Mouse (Mus musculus) hindbrain, embryonic 15.5 days (tissue): ENCODE results near the gene Rpsa. TPM values are rescaled to one million over a fixed set of nuclear protein-coding genes. Genes with fewer than 3 reads are reported as not detected.
A peak's percentile ranks its signal among the peaks of the same experiment; 100 is the strongest.

ENCODE experiments used
- ATAC-seq: fragments of 200-750 bp; cut with Nextera tagmentation; 2 replicates; pipeline ENCODE4 v1.8.0; 2017; ENCODE audit warnings: low read depth, moderate number of reproducible peaks, moderate TSS enrichment; ENCODE audit not compliant: low FRiP score
- H3K27ac ChIP-seq: fragments of 300-500 bp; sonication (generic); replicated peaks from 2 replicates; pipeline ENCODE4 v1.5.1; 2015; ENCODE audit warnings: mild to moderate bottlenecking, inconsistent platforms
- H3K27me3 ChIP-seq: fragments of 300-500 bp; sonication (generic); 2 replicates; pipeline ENCODE4 v1.6.1; 2015; ENCODE audit warnings: control low read depth, inconsistent platforms
- H3K36me3 ChIP-seq: fragments of 300-500 bp; sonication (generic); 2 replicates; pipeline ENCODE4 v1.6.1; 2015; ENCODE audit warnings: control low read depth, inconsistent platforms
- H3K4me1 ChIP-seq: fragments of 300-500 bp; sonication (generic); replicated peaks from 2 replicates; pipeline ENCODE4 v1.6.1; 2015; ENCODE audit warnings: control low read depth, inconsistent platforms
- H3K4me2 ChIP-seq: fragments of 300-500 bp; sonication (generic); 2 replicates; pipeline ENCODE4 v1.6.1; 2015; ENCODE audit warnings: moderate library complexity, mild to moderate bottlenecking, inconsistent platforms
- H3K4me3 ChIP-seq: fragments of 300-500 bp; sonication (generic); 2 replicates; pipeline ENCODE4 v1.5.1; 2015; ENCODE audit warnings: mild to moderate bottlenecking, inconsistent platforms
- H3K9ac ChIP-seq: fragments of 300-500 bp; sonication (generic); 2 replicates; pipeline ENCODE4 v1.6.1; 2015; ENCODE audit warnings: inconsistent platforms
- H3K9me3 ChIP-seq: fragments of 300-500 bp; sonication (generic); 2 replicates; pipeline ENCODE4 v1.6.1; 2016; ENCODE audit warnings: control low read depth, inconsistent platforms
- WGBS: fragments of 180-500 bp; shearing (Covaris S2); methylation state at CpG from one replicate; pipeline ENCODE4 v1.1.7; 2015; 5-methylcytosine and 5-hydroxymethylcytosine counted together
- polyA plus RNA-seq: library from polyadenylated mRNA; unstranded; fragments of >200 nt; fragmentation: Nextera tagmentation; extraction: Ambion mirVana; gene quantifications from 2 replicates; pipeline ENCODE4 v1.2.1, GENCODE M21; 2015

The Rpsa gene
- 927 and 930 TPM in 2 replicates for polyA plus RNA-seq

GRCm38 (mm10) chr9:120127538-120128251 lies at the start of gene Rpsa:
Rpsa (plus strand) TSS chr9:120127689.
- peaks cover 19% of the 10 kb centered on the region for H3K4me1 ChIP-seq
- no peaks in the 10 kb centered on the region for H3K9me3 ChIP-seq
- H3K9ac ChIP-seq: peak within 1 kb of the TSS; percentile 99
- no peaks in the 10 kb centered on the region for H3K27me3 ChIP-seq
- peak within 1 kb of the TSS; percentile 83 for H3K27ac ChIP-seq
- peak within 1 kb of the TSS; percentile 67 for H3K4me2 ChIP-seq
- ATAC-seq: peak; percentile 97
- peaks cover 48% of the 10 kb centered on the region for H3K36me3 ChIP-seq
- WGBS: under 1% methylated on average over 63 of the region's 72 CpGs
- H3K4me3 ChIP-seq: peak within 1 kb of the TSS; percentile 94

- 83% methylated on average over 3 of the region's 3 CpGs for WGBS
- ATAC-seq: no peak
- Histone ChIP-seq H3K9me3 (no peaks in the 10 kb centered on the region), H3K27ac (no peak overlapping the region), H3K36me3 (no peaks in the 10 kb centered on the region), H3K4me2 (no peak overlapping the region), H3K9ac (no peak overlapping the region), H3K27me3 (no peaks in the 10 kb centered on the region), H3K4me3 (no peak overlapping the region), H3K4me1 (no peaks in the 10 kb centered on the region)
These were observed 49.2 kb upstream of the Rpsa start for GRCm38 (mm10) chr9:120078241-120078640.

GRCm38 (mm10) chr9:120079901-120080300 lies 47.6 kb upstream of the Rpsa start:
- no peak overlapping the region for H3K27ac ChIP-seq
- ATAC-seq: no peak
- no peak overlapping the region for H3K9ac ChIP-seq
- H3K4me3 ChIP-seq: no peak overlapping the region
- H3K9me3 ChIP-seq: no peaks in the 10 kb centered on the region
- no peak overlapping the region for H3K4me2 ChIP-seq
- no peaks in the 10 kb centered on the region for H3K36me3 ChIP-seq
- H3K27me3 ChIP-seq: no peaks in the 10 kb centered on the region
- WGBS: 80% methylated on average over 7 of the region's 7 CpGs
- no peaks in the 10 kb centered on the region for H3K4me1 ChIP-seq

GRCm38 (mm10) chr9:120080546-120081108 lies 46.9 kb upstream of the Rpsa start:
- Histone ChIP-seq H3K4me3 (no peak overlapping the region), H3K36me3 (no peaks in the 10 kb centered on the region), H3K27ac (no peak overlapping the region), H3K9ac (no peak overlapping the region), H3K27me3 (no peaks in the 10 kb centered on the region), H3K9me3 (no peaks in the 10 kb centered on the region), H3K4me1 (no peaks in the 10 kb centered on the region), H3K4me2 (no peak overlapping the region)
- ATAC-seq: no peak
- WGBS: 78% methylated on average over 8 of the region's 8 CpGs

- 82% methylated on average over 6 of the region's 6 CpGs for WGBS
- H3K4me3 ChIP-seq: no peak overlapping the region
- no peak for ATAC-seq
These were observed 46.2 kb upstream of the Rpsa start for GRCm38 (mm10) chr9:120081247-120081646.

GRCm38 (mm10) chr9:120081967-120082366 lies 45.5 kb upstream of the Rpsa start:
- H3K4me3 ChIP-seq: no peak overlapping the region
- H3K4me2 ChIP-seq: no peak overlapping the region
- H3K4me1 ChIP-seq: no peaks in the 10 kb centered on the region
- H3K36me3 ChIP-seq: no peaks in the 10 kb centered on the region
- no peaks in the 10 kb centered on the region for H3K27me3 ChIP-seq
- H3K9ac ChIP-seq: no peak overlapping the region
- H3K9me3 ChIP-seq: no peaks in the 10 kb centered on the region
- no peak overlapping the region for H3K27ac ChIP-seq
- no peak for ATAC-seq
- 74% methylated on average over 5 of the region's 5 CpGs for WGBS

More at GRCm38 (mm10) chr9:120081247-120081646, 46.2 kb upstream of the Rpsa start:
- Histone ChIP-seq H3K4me2 (no peak overlapping the region), H3K9ac (no peak overlapping the region), H3K27ac (no peak overlapping the region), H3K4me1 (no peaks in the 10 kb centered on the region), H3K36me3 (no peaks in the 10 kb centered on the region), H3K9me3 (no peaks in the 10 kb centered on the region), H3K27me3 (no peaks in the 10 kb centered on the region)

GRCm38 (mm10) chr9:120082691-120083090 lies 44.8 kb upstream of the Rpsa start:
- Histone ChIP-seq H3K36me3 (no peaks in the 10 kb centered on the region), H3K4me1 (no peaks in the 10 kb centered on the region), H3K4me2 (no peak overlapping the region), H3K27ac (no peak overlapping the region), H3K27me3 (no peaks in the 10 kb centered on the region), H3K9ac (no peak overlapping the region), H3K4me3 (no peak overlapping the region), H3K9me3 (no peaks in the 10 kb centered on the region)
- ATAC-seq: no peak
- 61% methylated on average over 4 of the region's 4 CpGs for WGBS

GRCm38 (mm10) chr9:120083158-120083894 lies 44.2 kb upstream of the Rpsa start:
- no peaks in the 10 kb centered on the region for H3K9me3 ChIP-seq
- H3K27ac ChIP-seq: no peak overlapping the region
- no peak overlapping the region for H3K9ac ChIP-seq
- no peaks in the 10 kb centered on the region for H3K4me1 ChIP-seq
- no peaks in the 10 kb centered on the region for H3K36me3 ChIP-seq
- no peaks in the 10 kb centered on the region for H3K27me3 ChIP-seq
- no peak overlapping the region for H3K4me2 ChIP-seq
- 83% methylated on average over 18 of the region's 18 CpGs for WGBS
- ATAC-seq: no peak
- no peak overlapping the region for H3K4me3 ChIP-seq

GRCm38 (mm10) chr9:120084406-120084805 lies 43.1 kb upstream of the Rpsa start:
- Histone ChIP-seq H3K9ac (no peak overlapping the region), H3K9me3 (no peaks in the 10 kb centered on the region), H3K36me3 (no peaks in the 10 kb centered on the region), H3K4me3 (no peak overlapping the region), H3K4me2 (no peak overlapping the region), H3K4me1 (no peaks in the 10 kb centered on the region), H3K27me3 (no peaks in the 10 kb centered on the region), H3K27ac (no peak overlapping the region)
- WGBS: 89% methylated on average over 9 of the region's 9 CpGs
- no peak for ATAC-seq

- Histone ChIP-seq H3K4me2 (no peak overlapping the region), H3K9ac (no peak overlapping the region), H3K4me3 (no peak overlapping the region), H3K27me3 (no peaks in the 10 kb centered on the region), H3K9me3 (no peaks in the 10 kb centered on the region), H3K36me3 (no peaks in the 10 kb centered on the region), H3K27ac (no peak overlapping the region), H3K4me1 (no peaks in the 10 kb centered on the region)
- 87% methylated on average over 7 of the region's 7 CpGs for WGBS
- ATAC-seq: no peak
These were observed 38.4 kb upstream of the Rpsa start for GRCm38 (mm10) chr9:120089125-120089524.

GRCm38 (mm10) chr9:120091086-120091485 lies 36.4 kb upstream of the Rpsa start:
- Histone ChIP-seq H3K36me3 (no peaks in the 10 kb centered on the region), H3K4me1 (no peaks in the 10 kb centered on the region), H3K27me3 (no peaks in the 10 kb centered on the region), H3K4me3 (no peak overlapping the region), H3K4me2 (no peak overlapping the region), H3K27ac (no peak overlapping the region), H3K9me3 (no peaks in the 10 kb centered on the region), H3K9ac (no peak overlapping the region)
- ATAC-seq: no peak
- 85% methylated on average over 10 of the region's 10 CpGs for WGBS

GRCm38 (mm10) chr9:120091696-120092238 lies 35.7 kb upstream of the Rpsa start, which contains the start of gene Ccr8:
Ccr8 (plus strand) TSS chr9:120092114.
- no peak within 1 kb of the TSS for H3K4me3 ChIP-seq
- H3K4me1 ChIP-seq: no peaks in the 10 kb centered on the region
- no peaks in the 10 kb centered on the region for H3K9me3 ChIP-seq
- H3K27ac ChIP-seq: no peak within 1 kb of the TSS
- H3K27me3 ChIP-seq: no peaks in the 10 kb centered on the region
- no peak within 1 kb of the TSS for H3K4me2 ChIP-seq
- no peak within 1 kb of the TSS for H3K9ac ChIP-seq
- WGBS: 79% methylated on average over 5 of the region's 5 CpGs
- ATAC-seq: no peak
- no peaks in the 10 kb centered on the region for H3K36me3 ChIP-seq
